9 mouse cellular contexts compared by ENCODE assay signal in the genomic region with DNA sequence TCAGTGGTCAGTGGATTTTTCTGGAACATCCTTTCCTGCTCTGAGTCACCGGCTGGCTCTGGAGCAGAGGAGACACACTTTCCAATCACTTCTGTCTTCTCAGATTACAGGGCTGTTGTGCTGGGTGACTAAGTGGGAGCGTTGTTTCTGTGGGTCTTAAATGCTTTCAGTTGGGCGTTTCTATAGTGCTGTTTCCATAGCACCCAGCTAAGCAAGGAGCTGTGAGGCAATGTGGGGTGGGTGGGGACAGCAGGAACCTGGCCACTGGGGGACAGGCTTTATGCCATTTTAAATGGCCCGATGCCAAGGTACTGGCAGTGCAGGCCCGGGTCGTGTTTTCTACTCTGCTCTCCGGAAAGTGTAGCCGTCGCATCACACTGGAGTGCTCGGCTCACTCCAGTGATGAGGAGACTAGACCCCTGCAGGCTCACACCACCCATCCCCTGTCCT. TPM values are rescaled to one million over a fixed set of nuclear protein-coding genes. Genes with fewer than 3 reads are reported as not detected.
A peak's percentile ranks its signal among the peaks of the same experiment; 100 is the strongest.
DNase-seq lines count a peak whose midpoint lies in the region; ATAC-seq and TF ChIP-seq lines count a peak whose summit lies in the region.
"Had no signal": no experiment of that assay in that cellular context is flagged by ENCODE, and none has a peak within 500 bp of the region (broad histone marks: within the 10 kb centered on the region; RNA-seq: fewer than 3 reads in every experiment).

No protein-coding gene starts in this region.

- no peak overlapping the region for H3K9ac ChIP-seq in hindbrain, embryonic 11.5 days (ENCODE audit: low read depth, low read length)
- no peak overlapping the region for H3K9ac ChIP-seq in limb, embryonic 14.5 days (ENCODE audit: low read depth, low read length, severe bottlenecking)

- H3K9me3 ChIP-seq in forebrain, embryonic 10.5 days: no peaks in the 10 kb centered on the region
- H3K9me3 ChIP-seq in hindbrain, embryonic 11.5 days (ENCODE audit: control insufficient read depth, low read length): no peaks in the 10 kb centered on the region
- H3K9me3 ChIP-seq in limb, embryonic 14.5 days (ENCODE audit: control insufficient read depth, low read length): no peaks in the 10 kb centered on the region

- ATAC-seq in hindbrain, embryonic 11.5 days (ENCODE audit: low FRiP score): peak; percentile 46; the same call in 1 of the 2 replicates
- ATAC-seq in limb, embryonic 14.5 days (ENCODE audit: low FRiP score, low read depth): peak; percentile 51; the same call in 1 of the 2 replicates

- peak overlapping the region; percentile 58 for H3K27ac ChIP-seq in forebrain, embryonic 10.5 days
- no peak overlapping the region for H3K27ac ChIP-seq in hindbrain, embryonic 11.5 days (ENCODE audit: low read depth, low read length)
- H3K27ac ChIP-seq in limb, embryonic 14.5 days (replicated peaks; ENCODE audit: low read depth, low read length): peak overlapping the region; percentile 58; the same call in 1 of the 2 replicates
- peak overlapping the region; percentile 97 for H3K27ac ChIP-seq in olfactory bulb, adult 2 months (ENCODE audit: insufficient read depth, low read depth, low read length)
- H3K27ac ChIP-seq: macrophage had no signal

- H3K4me1 ChIP-seq in forebrain, embryonic 10.5 days: peaks cover 38% of the 10 kb centered on the region
- peaks cover 18% of the 10 kb centered on the region for H3K4me1 ChIP-seq in hindbrain, embryonic 11.5 days (replicated peaks; ENCODE audit: control insufficient read depth, insufficient read depth, low read length)
- peaks cover 28% of the 10 kb centered on the region for H3K4me1 ChIP-seq in limb, embryonic 14.5 days (ENCODE audit: control insufficient read depth, insufficient read depth, low read length)
- peaks cover 61% of the 10 kb centered on the region for H3K4me1 ChIP-seq in olfactory bulb, adult 2 months (ENCODE audit: control insufficient read depth, insufficient read depth, low read length)

- H3K4me3 ChIP-seq in forebrain, embryonic 10.5 days: no peak overlapping the region
- no peak overlapping the region for H3K4me3 ChIP-seq in hindbrain, embryonic 11.5 days (ENCODE audit: low read depth, low read length)
- no peak overlapping the region for H3K4me3 ChIP-seq in limb, embryonic 14.5 days (replicated peaks; ENCODE audit: low read length)
- no peak overlapping the region for H3K4me3 ChIP-seq in olfactory bulb, adult 2 months (ENCODE audit: insufficient read depth, low read depth, low read length)

- H3K27me3 ChIP-seq in forebrain, embryonic 10.5 days (ENCODE audit: poor library complexity, severe bottlenecking): peaks cover 6% of the 10 kb centered on the region; the same call in 1 of the 2 replicates
- H3K27me3 ChIP-seq in hindbrain, embryonic 11.5 days (ENCODE audit: control insufficient read depth, insufficient read depth, low read length): no peaks in the 10 kb centered on the region
- H3K27me3 ChIP-seq in limb, embryonic 14.5 days (ENCODE audit: control insufficient read depth, insufficient read depth, low read length): no peaks in the 10 kb centered on the region

- TF ChIP-seq POLR2A in limb, embryonic 14.5 days (IDR thresholded peaks at IDR 0.05; ENCODE audit: borderline replicate concordance, extremely low read depth, insufficient read depth, insufficient read length): no peak
- 0 out of 2 replicates have a peak, but pooled peaks have one; percentile 22 for TF ChIP-seq POLR2A in olfactory bulb, adult 2 months (IDR thresholded peaks at IDR 0.05; ENCODE audit: insufficient read depth, low read depth, low read length)

- peak; percentile 74 for DNase-seq in urinary bladder, postnatal 14 days (ENCODE audit: low spot score)
- DNase-seq in urinary bladder, adult 2 months (ENCODE audit: low spot score): no peak
- peak; percentile 26 for DNase-seq in forebrain, embryonic 10.5 days (ENCODE audit: extremely low spot score, low spot score)
- peak; percentile 39 for DNase-seq in hindbrain, embryonic 11.5 days (ENCODE audit: low spot score)
- DNase-seq in limb, embryonic 14.5 days (ENCODE audit: low spot score): peak; percentile 76
- no peak for DNase-seq in thymus, postnatal 4 days
- no peak for DNase-seq in testis, postnatal 14 days (ENCODE audit: low spot score)

- TF ChIP-seq CTCF in olfactory bulb, adult 2 months (IDR thresholded peaks at IDR 0.05; ENCODE audit: insufficient read depth, low read depth, low read length): no peak

- peaks cover 9% of the 10 kb centered on the region for H3K36me3 ChIP-seq in forebrain, embryonic 10.5 days (replicated peaks)
- H3K36me3 ChIP-seq in hindbrain, embryonic 11.5 days (ENCODE audit: control insufficient read depth, insufficient read depth, low read length): no peaks in the 10 kb centered on the region
- peaks cover 3% of the 10 kb centered on the region; the same call in 1 of the 2 replicates for H3K36me3 ChIP-seq in limb, embryonic 14.5 days (ENCODE audit: control insufficient read depth, insufficient read depth, low read length)

- H3K4me2 ChIP-seq in hindbrain, embryonic 11.5 days (replicated peaks; ENCODE audit: low read depth, low read length): no peak overlapping the region
- no peak overlapping the region for H3K4me2 ChIP-seq in limb, embryonic 14.5 days (replicated peaks; ENCODE audit: low read depth, low read length, severe bottlenecking)

- WGBS in forebrain, embryonic 10.5 days: 56% methylated on average over 10 of the region's 10 CpGs
- 42% methylated on average over 10 of the region's 10 CpGs for WGBS in hindbrain, embryonic 11.5 days
- 26% methylated on average over 10 of the region's 10 CpGs for WGBS in limb, embryonic 14.5 days
- WGBS in olfactory bulb, adult 2 months: 7% methylated on average over 10 of the region's 10 CpGs

RNA-seq across cellular contexts. Expression of a gene that starts 46.6 kb away (rescaled TPM):
- polyA plus RNA-seq in urinary bladder, adult 2 months (2012; rRNA removed): 35.1 and 39.0 TPM in 2 replicates
- polyA plus RNA-seq in forebrain, embryonic 10.5 days (2016; fragmentation: Nextera tagmentation; extraction: Ambion mirVana): 9.6 and 11.1 TPM in 2 replicates
- polyA plus RNA-seq in hindbrain, embryonic 11.5 days (2014; fragmentation: Nextera tagmentation; extraction: Ambion mirVana): 10.1 and 11.5 TPM in 2 replicates
- 29.5 and 36.5 TPM in 2 replicates for polyA plus RNA-seq in limb, embryonic 14.5 days (2012; rRNA removed)
- 23.4 and 28.1 TPM in 2 replicates for polyA plus RNA-seq in limb, embryonic 14.5 days (2014; fragmentation: Nextera tagmentation; extraction: Ambion mirVana)
- not detected in 2 replicates for polyA plus RNA-seq in olfactory bulb, adult 2 months (2012; ENCODE audit: insufficient read depth, insufficient read length, low replicate concordance, missing spikeins)

RNA-seq across cellular contexts. Expression of a gene that starts 57.8 kb away (rescaled TPM):
- polyA plus RNA-seq in urinary bladder, adult 2 months (2012; rRNA removed): 15.2 and 15.3 TPM in 2 replicates
- polyA plus RNA-seq in forebrain, embryonic 10.5 days (2016; fragmentation: Nextera tagmentation; extraction: Ambion mirVana): 1.5 and 1.8 TPM in 2 replicates
- polyA plus RNA-seq in hindbrain, embryonic 11.5 days (2014; fragmentation: Nextera tagmentation; extraction: Ambion mirVana): 1.9 TPM in 2 replicates
- polyA plus RNA-seq in limb, embryonic 14.5 days (2012; rRNA removed): 14.8 and 19.0 TPM in 2 replicates
- 5.9 and 8.1 TPM in 2 replicates for polyA plus RNA-seq in limb, embryonic 14.5 days (2014; fragmentation: Nextera tagmentation; extraction: Ambion mirVana)
- polyA plus RNA-seq in olfactory bulb, adult 2 months (2012; ENCODE audit: insufficient read depth, insufficient read length, low replicate concordance, missing spikeins): not detected in 2 replicates

Comparison
In these comparisons a context has a peak if more than half of its experiments do, and no peak if none do; other contexts are left out.
1. DNase-seq: peak in urinary bladder, postnatal 14 days (single experiment), forebrain, embryonic 10.5 days (single experiment), hindbrain, embryonic 11.5 days (single experiment) and limb, embryonic 14.5 days (single experiment); none in urinary bladder, adult 2 months (single experiment), thymus, postnatal 4 days (single experiment) and testis, postnatal 14 days (single experiment).